Mouse (Mus musculus) gastrocnemius, postnatal 36 days (tissue): ENCODE results near the gene Nlgn2. TPM values are rescaled to one million over a fixed set of nuclear protein-coding genes. Genes with fewer than 3 reads are reported as not detected.
"Not testable (repeated sequence)": the region's sequence is repeated elsewhere in the genome, so short reads cannot be mapped to it uniquely, and the experiment has no call there.

Experiments used
- DNase-seq, 2 experiments: peaks; one replicate each; pipeline ENCODE4 v3.0.0; 2022
- intact Hi-C: fragments of 180-260 bp; cut with DNase I; formaldehyde crosslinking; loops from one replicate; pipeline ENCODE4 v1.15.1; 2025
- total RNA-seq, 2 experiments: library from RNA; stranded (reverse); gene quantifications; 2 replicates each; pipeline ENCODE4 v1.2.3; 2021

The Nlgn2 gene
- total RNA-seq, 2 experiments from 2014 or later = 2.4 to 2.9 TPM

GRCm38 (mm10) chr11:69867335-69867734 is 29.8 kb upstream of the Nlgn2 start:
- intact Hi-C loops = no loop called here
- no peak for DNase-seq

- no peak for DNase-seq
- intact Hi-C loops = no loop called here
Observed at GRCm38 (mm10) chr11:69865561-69865960, 28.0 kb upstream of the Nlgn2 start.

GRCm38 (mm10) chr11:69864138-69864860 is 26.7 kb upstream of the Nlgn2 start:
- DNase-seq = no peak
- intact Hi-C loops = no loop called here

GRCm38 (mm10) chr11:69863729-69864128 is 26.1 kb upstream of the Nlgn2 start:
- intact Hi-C loops, DNase-seq: not testable (repeated sequence)

- intact Hi-C loops = no loop called here
- no peak for DNase-seq
Observed at GRCm38 (mm10) chr11:69858113-69858998, 20.8 kb upstream of the Nlgn2 start, which contains the start of gene Tnk1. Tnk1 (minus strand) TSS chr11:69858730.

GRCm38 (mm10) chr11:69855347-69855746 is 17.8 kb upstream of the Nlgn2 start:
- DNase-seq = peak in 1 of 2 experiments; percentile 20
- intact Hi-C loops = no loop called here

GRCm38 (mm10) chr11:69854680-69855079 is 17.1 kb upstream of the Nlgn2 start:
- no peak for DNase-seq
- intact Hi-C loops = no loop called here

- intact Hi-C loops = no loop called here
Observed at GRCm38 (mm10) chr11:69853994-69854393, 16.4 kb upstream of the Nlgn2 start.

GRCm38 (mm10) chr11:69850754-69851153 is 13.2 kb upstream of the Nlgn2 start:
- intact Hi-C loops = no loop called here
- no peak for DNase-seq

More at GRCm38 (mm10) chr11:69853994-69854393, 16.4 kb upstream of the Nlgn2 start:
- DNase-seq = no peak

GRCm38 (mm10) chr11:69849884-69850283 is 12.3 kb upstream of the Nlgn2 start:
- no peak for DNase-seq
- intact Hi-C loops = no loop called here

- DNase-seq = no peak
- intact Hi-C loops = no loop called here
Observed at GRCm38 (mm10) chr11:69849128-69849527, 11.5 kb upstream of the Nlgn2 start.

GRCm38 (mm10) chr11:69848021-69848420 is 10.4 kb upstream of the Nlgn2 start:
- intact Hi-C loops = no loop called here
- no peak for DNase-seq

GRCm38 (mm10) chr11:69846738-69847688 is 9.4 kb upstream of the Nlgn2 start:
- DNase-seq = no peak
- intact Hi-C loops = no loop called here

GRCm38 (mm10) chr11:69846198-69846680 is 8.7 kb upstream of the Nlgn2 start, which contains the start of gene Plscr3:
Plscr3 (plus strand) TSS chr11:69846376.
- peak; percentile 87 to 92 for DNase-seq
- intact Hi-C loops = no loop called here

GRCm38 (mm10) chr11:69838714-69839104 is 1.1 kb upstream of the Nlgn2 start:
- no peak for DNase-seq
- intact Hi-C loops = loop anchor here (5.0 kb wide), 1 partner anchor 36 kb away; the partner anchor contains the start of gene Fgf11

- intact Hi-C loops = loop anchor here (5.0 kb wide), 1 partner anchor 36 kb away; the partner anchor contains the start of gene Fgf11
- DNase-seq = peak; percentile 90 to 96
Observed at GRCm38 (mm10) chr11:69837952-69838713, 549 bp upstream of the Nlgn2 start, which contains the start of gene Tmem256. Tmem256 (plus strand) TSS chr11:69838514.

- intact Hi-C loops = loop anchor here (5.0 kb wide), 1 partner anchor 35 kb away; the partner anchor contains the start of gene Fgf11
Observed at GRCm38 (mm10) chr11:69836703-69837576, 644 bp downstream of the Nlgn2 start.

GRCm38 (mm10) chr11:69835966-69836335 is 1.6 kb downstream of the Nlgn2 start:
- intact Hi-C loops = loop anchor here (5.0 kb wide), 1 partner anchor 34 kb away; the partner anchor contains the start of gene Fgf11
- DNase-seq = no peak

More at GRCm38 (mm10) chr11:69836703-69837576, 644 bp downstream of the Nlgn2 start:
- peak; percentile 26 to 45 for DNase-seq
